Mouse (Mus musculus) E14TG2a.4 (cell line): ENCODE data around the gene Ccdc141.

Experiments used
- CTCF ChIP-seq: conservative IDR thresholded peaks from 2 replicates; pipeline ENCODE4 v1.5.1; 2014; ENCODE audit warnings: low read length
- NANOG ChIP-seq: IDR thresholded peaks from 2 replicates; pipeline ENCODE4 v1.6.1; 2014; ENCODE audit warnings: borderline replicate concordance, low read length, mixed read lengths
- POU5F1 ChIP-seq: IDR thresholded peaks from 2 replicates; pipeline ENCODE4 v1.6.1; 2014; ENCODE audit warnings: low read length, borderline replicate concordance

- no peak for TF ChIP-seq CTCF
- TF ChIP-seq NANOG, result no peak
- no peak for TF ChIP-seq POU5F1
These were observed 13.2 kb upstream of the Ccdc141 start for GRCm38 (mm10) chr2:77183646-77184045.
